Mouse (Mus musculus) liver, adult 2 months (tissue): ENCODE measurements around the gene Ttll3.

ENCODE experiments used
- CTCF ChIP-seq: fragments of 200-500 bp; IDR thresholded peaks from 2 replicates; pipeline ENCODE4 v1.5.1; 2011; ENCODE audit warnings: low read depth, low read length, control low read depth
- POLR2A ChIP-seq: fragments of 200-500 bp; IDR thresholded peaks from 2 replicates; pipeline ENCODE4 v1.6.1; 2011; ENCODE audit warnings: low read length, control low read depth; ENCODE audit not compliant: insufficient read depth; ENCODE audit errors: extremely low read depth

DNA sequence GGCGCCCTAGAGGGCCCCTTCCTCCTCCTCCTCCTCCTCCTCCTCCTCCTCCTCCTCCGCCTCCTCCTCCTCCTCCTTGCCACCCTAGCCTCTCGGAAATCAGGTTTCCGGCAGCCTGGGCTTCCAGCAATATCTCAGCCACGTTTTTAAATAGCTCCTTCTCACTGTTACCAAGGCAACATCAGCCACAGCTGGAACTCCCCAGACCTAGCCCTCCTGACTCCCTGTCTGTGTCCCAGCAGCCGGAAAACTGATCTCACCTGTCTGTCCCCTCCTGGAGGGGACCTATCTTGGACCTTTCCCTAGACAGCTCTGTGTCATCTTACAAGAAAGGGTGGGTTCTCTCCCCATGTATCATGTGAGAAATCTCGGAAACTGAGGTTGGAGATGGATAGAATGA, 46.8 kb upstream of the Ttll3 start:
- TF ChIP-seq CTCF (no peak), POLR2A (no peak)
